Mouse (Mus musculus): ENCODE results near the gene Olfr478. TPM values are rescaled to one million over a fixed set of nuclear protein-coding genes. Genes with fewer than 3 reads are reported as not detected.
"Not testable (repeated sequence)": the region's sequence is repeated elsewhere in the genome, so short reads cannot be mapped to it uniquely, and the experiment has no call there.

Gene Olfr478
- polyA plus RNA-seq (2014; fragmentation: Nextera tagmentation; extraction: Ambion mirVana) = not detected in 2 replicates

- no peak within 1 kb of the TSS for H3K27ac ChIP-seq (ENCODE audit: low read depth)
- ATAC-seq (replicated peaks; ENCODE audit: low FRiP score, low TSS enrichment, low read depth) = no peak
- no peak within 1 kb of the TSS for H3K4me2 ChIP-seq (ENCODE audit: low read length)
- H3K9ac ChIP-seq (ENCODE audit: low read length) = no peak within 1 kb of the TSS
- no peaks in the 10 kb centered on the region for H3K4me1 ChIP-seq (replicated peaks; ENCODE audit: control insufficient read depth, insufficient read depth, low read length)
- H3K27me3 ChIP-seq (replicated peaks; ENCODE audit: control insufficient read depth, insufficient read depth, low read length) = no peaks in the 10 kb centered on the region
- WGBS = 82% methylated on average over 3 of the region's 3 CpGs
- no peaks in the 10 kb centered on the region for H3K36me3 ChIP-seq (ENCODE audit: control insufficient read depth, insufficient read depth, low read length)
- H3K4me3 ChIP-seq (ENCODE audit: low read depth, low read length) = no peak within 1 kb of the TSS
- no peaks in the 10 kb centered on the region for H3K9me3 ChIP-seq (ENCODE audit: control insufficient read depth, low read length)
- no peak for DNase-seq (ENCODE audit: low spot score)
Measured at GRCm38 (mm10) chr7:108033889-108034288, at the start of gene Olfr478. TSS of gene Olfr478 (minus strand) at chr7:108033989.

- Histone ChIP-seq H3K27me3 (replicated peaks; ENCODE audit: control insufficient read depth, insufficient read depth, low read length) (no peaks in the 10 kb centered on the region), H3K27ac (ENCODE audit: low read depth) (no peak within 1 kb of the TSS), H3K4me2 (ENCODE audit: low read length) (no peak within 1 kb of the TSS), H3K9me3 (ENCODE audit: control insufficient read depth, low read length) (no peaks in the 10 kb centered on the region), H3K36me3 (ENCODE audit: control insufficient read depth, insufficient read depth, low read length) (no peaks in the 10 kb centered on the region), H3K9ac (ENCODE audit: low read length) (no peak within 1 kb of the TSS), H3K4me3 (ENCODE audit: low read depth, low read length) (no peak within 1 kb of the TSS), H3K4me1 (replicated peaks; ENCODE audit: control insufficient read depth, insufficient read depth, low read length) (no peaks in the 10 kb centered on the region)
- DNase-seq (ENCODE audit: low spot score) (no peak), ATAC-seq (replicated peaks; ENCODE audit: low FRiP score, low TSS enrichment, low read depth) (no peak)
Measured at GRCm38 (mm10) chr7:108079555-108079954, 45.8 kb upstream of the Olfr478 start, which contains the start of gene Olfr481. TSS of gene Olfr481 (plus strand) at chr7:108079855.

- Histone ChIP-seq H3K36me3 (ENCODE audit: control insufficient read depth, insufficient read depth, low read length) (no peaks in the 10 kb centered on the region), H3K9me3 (ENCODE audit: control insufficient read depth, low read length) (no peaks in the 10 kb centered on the region), H3K4me2 (ENCODE audit: low read length) (no peak within 1 kb of the TSS), H3K4me3 (ENCODE audit: low read depth, low read length) (no peak within 1 kb of the TSS), H3K9ac (ENCODE audit: low read length) (no peak within 1 kb of the TSS), H3K27ac (ENCODE audit: low read depth) (no peak within 1 kb of the TSS), H3K4me1 (replicated peaks; ENCODE audit: control insufficient read depth, insufficient read depth, low read length) (no peaks in the 10 kb centered on the region), H3K27me3 (replicated peaks; ENCODE audit: control insufficient read depth, insufficient read depth, low read length) (no peaks in the 10 kb centered on the region)
- WGBS = 84% methylated on average over 1 of the region's 1 CpGs
- DNase-seq (ENCODE audit: low spot score) (no peak), ATAC-seq (replicated peaks; ENCODE audit: low FRiP score, low TSS enrichment, low read depth) (no peak)
Measured at GRCm38 (mm10) chr7:108067246-108067645, 33.5 kb upstream of the Olfr478 start, which contains the start of gene Olfr480. TSS of gene Olfr480 (minus strand) at chr7:108067346.

GRCm38 (mm10) chr7:108050393-108050792 is 16.6 kb upstream of the Olfr478 start, which contains the start of gene Olfr479:
TSS of gene Olfr479 (plus strand) at chr7:108050693.
- WGBS = 90% methylated on average over 2 of the region's 2 CpGs
- ATAC-seq (replicated peaks; ENCODE audit: low FRiP score, low TSS enrichment, low read depth) (no peak), DNase-seq (ENCODE audit: low spot score) (no peak)
- Histone ChIP-seq H3K27me3 (replicated peaks; ENCODE audit: control insufficient read depth, insufficient read depth, low read length) (no peaks in the 10 kb centered on the region), H3K9me3 (ENCODE audit: control insufficient read depth, low read length) (no peaks in the 10 kb centered on the region), H3K4me2 (ENCODE audit: low read length) (no peak within 1 kb of the TSS), H3K4me3 (ENCODE audit: low read depth, low read length) (no peak within 1 kb of the TSS), H3K9ac (ENCODE audit: low read length) (no peak within 1 kb of the TSS), H3K4me1 (replicated peaks; ENCODE audit: control insufficient read depth, insufficient read depth, low read length) (no peaks in the 10 kb centered on the region), H3K36me3 (ENCODE audit: control insufficient read depth, insufficient read depth, low read length) (no peaks in the 10 kb centered on the region), H3K27ac (ENCODE audit: low read depth) (no peak within 1 kb of the TSS)

GRCm38 (mm10) chr7:108014256-108014655 is 19.5 kb downstream of the Olfr478 start:
- not testable (repeated sequence) for H3K4me1 ChIP-seq (replicated peaks; ENCODE audit: control insufficient read depth, insufficient read depth, low read length); ATAC-seq (replicated peaks; ENCODE audit: low FRiP score, low TSS enrichment, low read depth); DNase-seq (ENCODE audit: low spot score); H3K27ac ChIP-seq (ENCODE audit: low read depth); H3K9ac ChIP-seq (ENCODE audit: low read length); H3K27me3 ChIP-seq (replicated peaks; ENCODE audit: control insufficient read depth, insufficient read depth, low read length); H3K9me3 ChIP-seq (ENCODE audit: control insufficient read depth, low read length); H3K4me3 ChIP-seq (ENCODE audit: low read depth, low read length); H3K36me3 ChIP-seq (ENCODE audit: control insufficient read depth, insufficient read depth, low read length); H3K4me2 ChIP-seq (ENCODE audit: low read length)

- Histone ChIP-seq H3K4me1 (replicated peaks; ENCODE audit: control insufficient read depth, insufficient read depth, low read length) (no peaks in the 10 kb centered on the region), H3K27ac (ENCODE audit: low read depth) (no peak within 1 kb of the TSS), H3K4me2 (ENCODE audit: low read length) (no peak within 1 kb of the TSS), H3K27me3 (replicated peaks; ENCODE audit: control insufficient read depth, insufficient read depth, low read length) (no peaks in the 10 kb centered on the region), H3K36me3 (ENCODE audit: control insufficient read depth, insufficient read depth, low read length) (no peaks in the 10 kb centered on the region), H3K9ac (ENCODE audit: low read length) (no peak within 1 kb of the TSS), H3K4me3 (ENCODE audit: low read depth, low read length) (no peak within 1 kb of the TSS), H3K9me3 (ENCODE audit: control insufficient read depth, low read length) (no peaks in the 10 kb centered on the region)
- DNase-seq (ENCODE audit: low spot score) (no peak), ATAC-seq (replicated peaks; ENCODE audit: low FRiP score, low TSS enrichment, low read depth) (no peak)
- WGBS = 74% methylated on average over 2 of the region's 2 CpGs
Measured at GRCm38 (mm10) chr7:107986393-107986792, 47.4 kb downstream of the Olfr478 start, which contains the start of gene Olfr477. TSS of gene Olfr477 (plus strand) at chr7:107986693.

Other genes with a start within 250 kb of the Olfr478 start
- gene Ovch2, start 232.8 kb downstream of the Olfr478 start, polyA plus RNA-seq (2014; fragmentation: Nextera tagmentation; extraction: Ambion mirVana) = not detected in 2 replicates
- gene Olfr467, start 221.7 kb downstream of the Olfr478 start, polyA plus RNA-seq (2014; fragmentation: Nextera tagmentation; extraction: Ambion mirVana) = not detected in 2 replicates
- not detected in 2 replicates for gene Olfr469, start 208.4 kb downstream of the Olfr478 start, polyA plus RNA-seq (2014; fragmentation: Nextera tagmentation; extraction: Ambion mirVana)
- not detected in 2 replicates for gene Olfr470, start 186.5 kb downstream of the Olfr478 start, polyA plus RNA-seq (2014; fragmentation: Nextera tagmentation; extraction: Ambion mirVana)
- not detected in 2 replicates for gene Olfr472, start 136.1 kb downstream of the Olfr478 start, polyA plus RNA-seq (2014; fragmentation: Nextera tagmentation; extraction: Ambion mirVana)
- gene Olfr473, start 103.5 kb downstream of the Olfr478 start, polyA plus RNA-seq (2014; fragmentation: Nextera tagmentation; extraction: Ambion mirVana) = not detected in 2 replicates
- gene Olfr474, start 79.3 kb downstream of the Olfr478 start, polyA plus RNA-seq (2014; fragmentation: Nextera tagmentation; extraction: Ambion mirVana) = not detected in 2 replicates
- gene Olfr476, start 69.2 kb downstream of the Olfr478 start, polyA plus RNA-seq (2014; fragmentation: Nextera tagmentation; extraction: Ambion mirVana) = not detected in 2 replicates
- gene Olfr477, start 47.3 kb downstream of the Olfr478 start, polyA plus RNA-seq (2014; fragmentation: Nextera tagmentation; extraction: Ambion mirVana) = not detected in 2 replicates
- gene Olfr479, start 16.7 kb upstream of the Olfr478 start, polyA plus RNA-seq (2014; fragmentation: Nextera tagmentation; extraction: Ambion mirVana) = not detected in 2 replicates
- gene Olfr480, start 33.4 kb upstream of the Olfr478 start, polyA plus RNA-seq (2014; fragmentation: Nextera tagmentation; extraction: Ambion mirVana) = not detected in 2 replicates
- not detected in 2 replicates for gene Olfr481, start 45.9 kb upstream of the Olfr478 start, polyA plus RNA-seq (2014; fragmentation: Nextera tagmentation; extraction: Ambion mirVana)
- gene Olfr482, start 63.6 kb upstream of the Olfr478 start, polyA plus RNA-seq (2014; fragmentation: Nextera tagmentation; extraction: Ambion mirVana) = not detected in 2 replicates
- not detected in 2 replicates for gene Olfr483, start 66.9 kb upstream of the Olfr478 start, polyA plus RNA-seq (2014; fragmentation: Nextera tagmentation; extraction: Ambion mirVana)
- not detected in 2 replicates for gene Olfr484, start 93.5 kb upstream of the Olfr478 start, polyA plus RNA-seq (2014; fragmentation: Nextera tagmentation; extraction: Ambion mirVana)
- gene Olfr485, start 125.9 kb upstream of the Olfr478 start, polyA plus RNA-seq (2014; fragmentation: Nextera tagmentation; extraction: Ambion mirVana) = not detected in 2 replicates
- not detected in 2 replicates for gene Olfr486, start 138.8 kb upstream of the Olfr478 start, polyA plus RNA-seq (2014; fragmentation: Nextera tagmentation; extraction: Ambion mirVana)
- gene Olfr487, start 180.6 kb upstream of the Olfr478 start, polyA plus RNA-seq (2014; fragmentation: Nextera tagmentation; extraction: Ambion mirVana) = not detected in 2 replicates
- gene Olfr488, start 224.4 kb upstream of the Olfr478 start, polyA plus RNA-seq (2014; fragmentation: Nextera tagmentation; extraction: Ambion mirVana) = not detected in 2 replicates

All from intestine, embryonic 14.5 days (tissue).